Mouse (Mus musculus) midbrain, postnatal 0 days (tissue): Measurements from ENCODE around the gene D6Ertd527e. TPM values are rescaled to one million over a fixed set of nuclear protein-coding genes. Genes with fewer than 3 reads are reported as not detected.
A peak's percentile ranks its signal among the peaks of the same experiment; 100 is the strongest.

Experiments used
- ATAC-seq: fragments of 200-750 bp; cut with Nextera tagmentation; 2 replicates; pipeline ENCODE4 v1.8.0; 2017; ENCODE audit warnings: moderate number of reproducible peaks, mild to moderate bottlenecking, moderate TSS enrichment, moderate library complexity; ENCODE audit not compliant: low FRiP score
- DNase-seq: peaks from one replicate; pipeline ENCODE4 v3.0.0-alpha.2; 2015; ENCODE audit warnings: low spot score
- H3K27ac ChIP-seq: fragments of 300-500 bp; sonication (generic); 2 replicates; pipeline ENCODE4 v1.5.1; 2014; ENCODE audit warnings: low read depth, mild to moderate bottlenecking, low read length, mixed read lengths
- H3K27me3 ChIP-seq: fragments of 300-500 bp; sonication (generic); 2 replicates; pipeline ENCODE4 v1.6.1; 2014; ENCODE audit warnings: low read length, control low read depth, mixed read lengths; ENCODE audit not compliant: insufficient read depth
- H3K36me3 ChIP-seq: fragments of 300-500 bp; sonication (generic); 2 replicates; pipeline ENCODE4 v1.6.1; 2014; ENCODE audit warnings: low read length, control low read depth, mixed read lengths; ENCODE audit not compliant: insufficient read depth
- H3K4me1 ChIP-seq: fragments of 300-500 bp; sonication (generic); 2 replicates; pipeline ENCODE4 v1.6.1; 2014; ENCODE audit warnings: mild to moderate bottlenecking, control low read depth, antibody characterized with exemption, low read length, mixed read lengths; ENCODE audit not compliant: insufficient read depth
- H3K4me2 ChIP-seq: fragments of 300-500 bp; sonication (generic); 2 replicates; pipeline ENCODE4 v1.6.1; 2014; ENCODE audit warnings: low read depth, mild to moderate bottlenecking, low read length, mixed read lengths; ENCODE audit not compliant: poor library complexity, severe bottlenecking
- H3K4me3 ChIP-seq: fragments of 300-500 bp; sonication (generic); 2 replicates; pipeline ENCODE4 v1.5.1; 2014; ENCODE audit warnings: low read depth, mild to moderate bottlenecking, low read length, moderate library complexity
- H3K9ac ChIP-seq: fragments of 300-500 bp; sonication (generic); replicated peaks from 2 replicates; pipeline ENCODE4 v1.6.1; 2014; ENCODE audit warnings: mild to moderate bottlenecking, low read length, moderate library complexity, mixed read lengths; ENCODE audit not compliant: poor library complexity, severe bottlenecking
- H3K9me3 ChIP-seq: fragments of 300-500 bp; sonication (generic); 2 replicates; pipeline ENCODE4 v1.6.1; 2016; ENCODE audit warnings: low read length, control low read depth
- CTCF ChIP-seq: IDR thresholded peaks from 2 replicates; pipeline ENCODE4 v1.5.1; 2016; ENCODE audit warnings: antibody characterized with exemption, mild to moderate bottlenecking
- WGBS: fragments of 180-500 bp; shearing (Covaris S2); extraction: QIAGEN DNeasy Blood & Tissue Kit; methylation state at CpG from one replicate; pipeline ENCODE4 v1.1.7; 2014; 5-methylcytosine and 5-hydroxymethylcytosine counted together
- polyA plus RNA-seq: library from polyadenylated mRNA; unstranded; fragments of >200 nt; fragmentation: Nextera tagmentation; extraction: Ambion mirVana; gene quantifications from 2 replicates; pipeline ENCODE4 v1.2.1, GENCODE M21; 2015
- total RNA-seq: library from RNA; depleted of rRNA; stranded (reverse); fragments of >200 nt; gene quantifications from 2 replicates; pipeline ENCODE4 v1.2.3, GENCODE M21; 2014; rRNA removed

The D6Ertd527e gene
- total and polyA plus RNA-seq, 2 experiments from 2014 or later = 0.41 to 0.77 TPM

GRCm38 (mm10) chr6:87160196-87160595, 55.6 kb downstream of the D6Ertd527e start:
- TF ChIP-seq CTCF = no peak
- no peak for DNase-seq
- Histone ChIP-seq H3K4me3 (no peak overlapping the region), H3K36me3 (no peaks in the 10 kb centered on the region; the same call in 1 of the 2 replicates), H3K27ac (no peak overlapping the region), H3K4me2 (no peak overlapping the region), H3K9me3 (no peaks in the 10 kb centered on the region), H3K4me1 (no peaks in the 10 kb centered on the region), H3K9ac (no peak overlapping the region), H3K27me3 (no peaks in the 10 kb centered on the region)
- ATAC-seq = no peak
- WGBS = 87% methylated on average over 5 of the region's 5 CpGs

GRCm38 (mm10) chr6:87161391-87162263, 57.1 kb downstream of the D6Ertd527e start:
- WGBS = 66% methylated on average over 12 of the region's 12 CpGs
- DNase-seq = peak; percentile 29

More at GRCm38 (mm10) chr6:87161391-87162263, 57.1 kb downstream of the D6Ertd527e start:
- Histone ChIP-seq H3K36me3 (no peaks in the 10 kb centered on the region; the same call in 1 of the 2 replicates), H3K9ac (no peak overlapping the region), H3K4me3 (no peak overlapping the region), H3K4me1 (0 out of 2 replicates have a peak, but pooled peaks cover 7% of the 10 kb centered on the region), H3K4me2 (no peak overlapping the region), H3K27me3 (no peaks in the 10 kb centered on the region), H3K9me3 (no peaks in the 10 kb centered on the region), H3K27ac (no peak overlapping the region)
- ATAC-seq = no peak
- no peak for TF ChIP-seq CTCF

Other genes starting within 250 kb of the D6Ertd527e start
- 395 and 506 TPM in 2 replicates for gene Nfu1, start 95.5 kb upstream of the D6Ertd527e start, total RNA-seq
- gene Nfu1, start 95.5 kb upstream of the D6Ertd527e start, polyA plus RNA-seq = 163 and 175 TPM in 2 replicates
- gene Gfpt1, start 61.9 kb upstream of the D6Ertd527e start, total RNA-seq = 43.7 and 62.3 TPM in 2 replicates
- 19.3 and 21.4 TPM in 2 replicates for gene Gfpt1, start 61.9 kb upstream of the D6Ertd527e start, polyA plus RNA-seq
- gene Antxr1, start 231.1 kb downstream of the D6Ertd527e start, total RNA-seq = 13.1 and 17.0 TPM in 2 replicates
- 2.2 and 2.9 TPM in 2 replicates for gene Antxr1, start 231.1 kb downstream of the D6Ertd527e start, polyA plus RNA-seq
- gene Gkn1, start 246.2 kb downstream of the D6Ertd527e start, total RNA-seq = not detected in 2 replicates
- gene Gkn1, start 246.2 kb downstream of the D6Ertd527e start, polyA plus RNA-seq = not detected in 2 replicates